Mouse (Mus musculus): ENCODE results near the gene G6pc3.

Gene G6pc3

DNA sequence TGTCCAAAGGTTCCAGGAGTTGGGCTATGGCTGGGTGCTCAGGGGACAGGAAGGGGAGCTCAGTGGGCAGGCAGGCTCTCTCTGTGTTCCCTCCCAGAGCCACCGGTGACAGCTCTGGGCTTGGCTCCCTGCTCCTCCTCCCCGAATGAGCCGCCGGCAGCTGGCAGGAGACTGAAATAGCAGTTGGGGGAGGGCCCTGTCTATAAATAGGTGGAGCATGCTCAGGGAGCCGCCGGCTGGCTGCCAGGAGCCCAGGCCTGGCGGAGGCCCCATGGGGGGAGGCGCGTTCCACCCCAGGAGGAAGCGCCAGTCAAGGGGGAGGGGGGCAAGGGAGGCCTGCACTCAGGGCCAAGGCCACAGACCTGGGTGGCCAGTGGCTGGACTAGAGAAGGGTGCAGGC is 29.4 kb downstream of the G6pc3 start:
- peak; percentile 88 for DNase-seq (ENCODE audit: low read depth, low spot score)

DNA sequence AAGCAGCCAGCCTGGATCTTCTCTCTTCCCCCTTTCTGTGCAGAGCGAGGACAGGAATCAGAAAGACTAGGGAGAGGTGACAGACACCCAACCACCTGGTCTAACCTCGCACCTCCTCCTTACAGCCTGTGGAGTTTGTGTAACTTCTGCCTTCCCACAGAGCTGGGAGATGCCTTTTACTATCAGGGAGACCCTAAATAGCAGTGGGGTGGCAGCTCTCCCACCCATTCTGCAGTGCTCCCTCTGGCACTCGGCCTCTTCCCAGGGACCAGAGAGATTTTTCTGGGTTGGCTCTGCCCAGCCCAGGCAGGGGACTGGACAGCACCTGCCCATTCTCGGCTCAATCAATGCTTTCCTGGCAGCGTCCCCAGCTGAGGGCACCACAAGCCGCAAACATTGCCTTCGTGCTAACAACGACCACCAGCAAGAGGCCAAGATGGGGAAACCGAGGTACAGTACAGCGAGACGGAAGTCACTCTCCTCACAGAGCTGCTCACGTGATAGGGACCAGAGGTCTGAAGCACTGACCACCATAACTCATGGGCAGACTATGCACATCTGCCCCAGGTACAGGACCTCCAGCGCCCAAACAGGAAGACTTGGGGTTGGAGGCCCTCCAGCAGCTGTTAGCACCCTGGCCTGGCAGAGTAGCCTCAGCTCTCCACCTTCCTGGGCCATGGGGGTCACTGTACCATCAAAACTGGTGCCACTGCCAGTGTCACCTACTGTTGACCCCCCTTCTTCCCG is 30.0 kb downstream of the G6pc3 start:
- no peak for DNase-seq (ENCODE audit: low read depth, low spot score)

GRCm38 (mm10) chr11:102219994-102220346 is 30.6 kb downstream of the G6pc3 start:
- no peak for DNase-seq (ENCODE audit: low read depth, low spot score)

DNA sequence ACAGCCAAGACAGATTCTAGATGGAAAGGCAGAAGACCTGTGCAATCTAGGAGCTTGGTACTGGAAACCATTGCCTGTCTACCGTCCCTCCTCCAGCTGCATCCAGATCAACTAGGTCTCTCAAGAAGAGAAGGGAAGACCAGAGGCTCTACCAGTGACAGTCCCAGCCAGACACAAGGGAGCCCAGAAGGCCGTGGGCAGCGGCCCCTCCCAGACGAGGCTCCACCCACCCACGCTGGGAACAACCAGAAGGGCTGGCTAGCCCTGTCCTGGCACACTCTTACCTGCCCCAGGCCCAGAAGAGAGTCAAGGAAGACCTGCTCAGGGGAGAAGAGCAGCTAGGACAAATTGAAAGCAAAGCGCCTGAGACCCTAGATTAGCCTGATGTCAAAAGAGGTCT is 31.0 kb downstream of the G6pc3 start:
- DNase-seq (ENCODE audit: low read depth, low spot score), result no peak

GRCm38 (mm10) chr11:102221243-102221953 is 32.0 kb downstream of the G6pc3 start:
- no peak for DNase-seq (ENCODE audit: low read depth, low spot score)

DNA sequence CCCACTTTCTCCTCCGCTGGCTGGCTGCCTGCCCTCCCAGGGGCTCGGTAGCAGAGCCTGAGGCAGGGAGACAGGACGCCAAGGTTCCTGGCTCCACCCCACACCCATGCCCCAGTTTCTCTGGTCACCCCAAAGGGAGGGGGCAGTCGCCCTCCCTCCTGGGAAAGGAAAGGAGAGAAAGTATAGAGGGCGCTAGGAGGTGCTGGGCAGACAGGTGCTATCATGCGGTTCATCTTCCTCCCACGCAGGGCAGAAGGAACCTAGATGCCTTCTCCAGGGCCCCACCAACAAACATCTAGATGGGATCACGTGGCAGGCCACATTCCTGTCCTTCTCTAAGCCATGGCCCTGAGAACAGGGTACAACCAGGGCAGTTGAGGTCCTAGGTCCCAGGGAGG is 32.5 kb downstream of the G6pc3 start:
- DNase-seq (ENCODE audit: low read depth, low spot score), result peak; percentile 69

DNA sequence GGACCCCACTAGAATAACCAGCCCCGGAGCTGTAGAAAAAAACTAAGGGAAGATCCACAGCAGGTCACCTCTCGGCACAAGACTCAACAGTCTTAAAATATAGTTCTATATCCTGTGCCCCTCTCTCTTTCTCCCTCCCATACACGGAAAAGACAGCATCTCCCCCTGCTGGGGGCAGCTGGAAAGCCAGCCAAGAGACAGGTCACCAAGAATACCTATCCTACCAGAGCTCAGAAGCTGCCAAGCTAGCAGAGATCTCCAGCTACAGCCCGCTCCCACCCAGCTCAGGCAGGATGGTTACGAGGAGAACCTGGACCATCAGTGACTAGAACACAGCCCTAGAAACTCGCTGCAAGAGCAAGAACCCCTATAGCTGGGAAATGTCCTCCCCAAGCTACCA is 33.7 kb downstream of the G6pc3 start:
- DNase-seq (ENCODE audit: low read depth, low spot score), result peak; percentile 81

DNA sequence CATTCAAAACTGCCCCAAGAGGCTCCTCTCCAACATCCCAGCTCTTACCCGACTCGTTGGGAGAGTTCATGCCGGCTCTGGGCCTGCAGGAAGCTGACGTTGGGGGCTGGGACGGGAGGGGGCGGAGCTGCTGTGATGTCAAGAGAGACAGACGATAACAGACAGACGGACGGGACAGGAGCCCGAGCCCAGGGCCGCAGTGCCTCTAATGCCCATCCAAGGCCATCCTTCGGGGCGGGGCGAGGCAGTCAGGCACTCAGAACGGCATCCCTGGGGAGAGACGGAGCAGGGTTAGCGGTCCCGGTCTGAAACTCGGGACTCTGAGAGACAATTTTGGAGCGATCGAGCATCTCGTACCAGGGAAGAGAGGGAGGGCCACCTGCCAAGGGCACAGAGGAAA is 35.3 kb downstream of the G6pc3 start:
- DNase-seq (ENCODE audit: low read depth, low spot score), result no peak

DNA sequence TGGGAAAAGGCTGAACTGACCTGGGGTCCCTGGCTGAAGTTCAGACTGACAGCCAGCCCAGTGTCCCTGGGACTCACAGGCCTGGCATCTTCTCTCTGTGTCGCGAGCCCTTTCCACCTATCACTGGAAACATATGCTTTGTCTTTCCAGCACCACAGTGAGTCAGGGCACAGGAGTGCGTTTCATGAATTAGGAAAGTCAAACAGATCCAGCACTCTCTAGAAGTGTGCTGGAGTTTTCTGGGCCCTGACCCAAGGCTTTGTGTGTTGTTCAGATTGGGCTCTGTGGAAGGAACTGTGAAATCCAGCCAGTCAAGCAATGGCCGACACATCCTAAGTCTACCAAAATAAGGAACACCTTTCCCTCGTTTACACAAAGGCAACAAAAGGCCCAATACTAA is 35.8 kb downstream of the G6pc3 start:
- DNase-seq (ENCODE audit: low read depth, low spot score), result no peak

GRCm38 (mm10) chr11:102226067-102226978 is 36.9 kb downstream of the G6pc3 start:
- no peak for DNase-seq (ENCODE audit: low read depth, low spot score)

GRCm38 (mm10) chr11:102227270-102228190 is 38.1 kb downstream of the G6pc3 start:
- no peak for DNase-seq (ENCODE audit: low read depth, low spot score)

GRCm38 (mm10) chr11:102228191-102228545 is 38.7 kb downstream of the G6pc3 start:
- no peak for DNase-seq (ENCODE audit: low read depth, low spot score)

DNA sequence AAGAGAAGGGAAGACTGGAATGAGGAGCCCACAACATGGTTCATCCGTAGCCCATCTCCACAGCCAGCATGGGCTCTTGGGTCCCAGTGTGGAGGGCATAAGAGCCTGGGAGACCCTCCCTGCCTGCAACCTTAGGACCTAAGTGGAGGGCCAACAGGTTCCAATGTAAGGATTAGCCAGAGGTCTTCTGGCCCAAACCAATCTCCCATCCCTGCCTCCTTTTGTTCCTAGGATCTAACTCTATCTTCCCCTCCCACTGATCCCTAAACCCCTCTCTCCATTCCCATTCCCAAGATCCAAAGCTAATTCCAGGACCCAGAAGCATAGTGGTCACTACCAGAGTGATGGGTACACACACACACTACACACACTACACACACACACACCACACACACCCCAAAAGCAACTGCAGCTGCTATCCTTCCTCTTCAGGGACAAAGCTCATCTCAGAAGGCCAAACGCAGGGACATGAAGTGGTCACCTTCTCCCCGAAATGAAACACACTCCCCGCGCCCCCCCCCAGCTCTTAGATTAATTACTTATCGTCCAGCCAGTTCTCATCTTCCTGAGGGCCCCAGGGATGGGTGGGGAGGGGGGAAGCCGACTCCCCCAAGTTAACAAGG is 39.3 kb downstream of the G6pc3 start:
- no peak for DNase-seq (ENCODE audit: low read depth, low spot score)

GRCm38 (mm10) chr11:102229331-102229953 is 40.0 kb downstream of the G6pc3 start:
- peak; percentile 46 for DNase-seq (ENCODE audit: low read depth, low spot score)

DNA sequence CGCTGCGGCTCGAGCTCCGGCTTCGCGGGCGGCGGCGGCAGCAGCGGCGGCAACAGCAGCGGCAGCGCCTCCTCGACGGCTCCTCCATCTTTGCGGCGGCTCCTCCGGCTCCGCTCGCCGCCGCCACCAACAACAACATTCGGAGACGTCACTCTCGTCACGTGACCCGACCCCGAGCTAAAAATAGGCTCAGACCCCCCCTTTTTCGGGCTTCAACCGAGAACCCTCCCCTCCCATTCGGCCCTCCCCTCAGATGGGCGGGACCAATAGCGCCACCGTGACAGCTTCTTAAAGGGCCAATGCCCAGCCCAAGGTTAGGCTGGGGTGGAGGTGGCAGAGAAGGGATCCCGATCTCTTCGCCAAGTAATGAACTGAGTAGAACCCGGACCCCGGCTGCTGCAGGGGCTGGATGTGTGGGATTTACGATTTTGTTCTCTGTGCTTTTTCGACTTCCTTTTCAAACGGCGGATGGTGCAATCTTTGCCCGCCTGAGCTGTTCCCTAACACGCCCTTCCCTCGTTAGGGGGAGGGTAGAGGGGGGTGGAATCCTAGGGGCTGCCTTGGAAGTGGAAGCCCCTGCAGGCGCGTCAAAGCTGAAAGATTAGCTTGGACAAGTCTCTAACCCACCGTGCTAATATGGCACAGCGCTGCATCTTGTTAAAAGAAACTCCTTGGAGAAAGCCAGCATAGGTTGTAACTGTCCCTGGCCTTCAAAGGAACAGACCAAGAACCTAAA is 40.8 kb downstream of the G6pc3 start, which contains the start of gene Hdac5:
TSS of gene Hdac5 (minus strand) at position 161 of the 736 bp plus-strand sequence.
- peak; percentile 98 for DNase-seq (ENCODE audit: low read depth, low spot score)

DNA sequence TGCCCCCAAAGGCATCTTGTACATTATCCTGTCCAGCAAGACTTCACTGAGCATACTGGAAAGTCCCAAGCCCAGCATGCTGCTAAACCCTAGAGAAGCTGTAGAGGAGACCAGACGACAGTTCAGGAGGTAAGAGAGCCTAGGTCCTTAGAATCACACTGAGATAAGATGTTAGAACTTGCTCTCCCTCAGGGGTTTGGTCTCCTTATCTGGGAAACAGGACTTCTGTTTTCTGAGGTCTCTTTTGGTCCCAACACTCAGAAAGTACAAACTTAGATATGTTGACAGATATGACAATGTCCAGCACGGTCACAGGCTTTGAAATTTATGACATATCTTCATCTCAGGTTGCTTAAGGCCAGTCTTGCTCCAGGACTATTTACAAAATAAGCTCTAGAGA is 46.6 kb downstream of the G6pc3 start:
- DNase-seq (ENCODE audit: low read depth, low spot score), result no peak

DNA sequence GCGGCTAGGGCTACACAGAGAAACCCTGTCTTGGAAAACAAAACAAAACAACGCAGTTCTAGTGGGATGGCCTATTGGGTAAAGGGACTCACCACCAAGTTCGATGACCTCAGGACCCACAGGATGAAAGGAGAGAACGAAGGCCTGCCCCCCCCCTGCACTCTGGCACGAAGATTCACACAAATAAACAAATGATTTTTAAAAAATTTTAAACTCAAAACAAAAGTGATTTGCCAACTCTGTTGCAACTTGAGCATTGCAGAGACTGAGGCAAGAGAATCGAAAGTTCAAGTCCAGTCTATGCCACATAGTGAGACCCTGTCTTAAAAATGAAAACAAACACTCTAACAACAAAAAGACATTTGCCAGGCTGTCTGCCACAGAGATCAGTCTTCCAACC is 51.2 kb downstream of the G6pc3 start:
- DNase-seq (ENCODE audit: low read depth, low spot score), result no peak

DNA sequence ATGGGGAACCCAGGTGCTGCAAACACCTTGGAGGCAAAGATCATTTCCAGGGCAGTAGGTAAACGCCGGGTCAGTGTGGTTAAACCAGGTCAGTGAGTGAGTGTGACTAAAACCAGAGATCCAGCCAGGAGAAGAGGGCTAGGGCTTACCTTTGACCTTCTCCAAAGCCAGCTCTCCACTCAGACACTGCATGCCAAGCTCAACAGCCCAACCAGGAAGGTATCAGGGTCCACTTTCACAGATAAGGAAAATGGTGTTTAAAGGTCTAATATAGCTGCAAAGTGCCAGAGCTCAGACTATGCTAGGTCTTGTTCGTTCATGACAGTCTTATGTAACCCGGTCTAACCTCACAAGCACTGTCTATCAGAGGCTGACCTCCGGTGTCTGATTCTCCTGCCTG is 51.8 kb downstream of the G6pc3 start:
- DNase-seq (ENCODE audit: low read depth, low spot score), result no peak

DNA sequence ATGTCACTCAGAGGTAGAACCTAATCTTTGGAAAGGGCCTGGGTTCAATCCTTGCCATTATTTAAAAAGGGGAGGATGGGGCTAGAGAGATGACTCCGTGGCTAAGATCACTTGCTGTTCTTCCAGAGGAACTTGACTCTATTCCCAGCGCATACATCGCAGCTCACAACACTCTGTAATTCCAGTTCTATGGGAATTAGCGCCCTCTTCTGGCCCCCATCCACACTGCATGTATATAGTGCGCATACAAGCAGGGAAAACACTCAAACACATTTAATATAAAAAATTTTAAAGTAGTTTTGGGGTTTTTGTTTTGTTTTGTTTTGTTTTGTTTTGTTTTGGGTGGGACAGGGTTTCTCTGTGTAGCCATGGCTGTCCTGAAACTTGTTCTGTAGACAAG is 52.5 kb downstream of the G6pc3 start:
- DNase-seq (ENCODE audit: low read depth, low spot score), result no peak

All from CD4-positive helper T cell, adult 2 months (primary cell).